Mouse (Mus musculus): ENCODE measurements around the gene Hsd17b12. TPM values are rescaled to one million over a fixed set of nuclear protein-coding genes. Genes with fewer than 3 reads are reported as not detected.

Gene Hsd17b12
- total RNA-seq (2021), result 10 to 100 TPM; 66.8 to 68.4 TPM

GRCm38 (mm10) chr2:94157592-94158519 is at the start of gene Hsd17b12:
Gene Hsd17b12, minus strand, starts transcription at chr2:94157964.
- intact Hi-C loops (cut with DNase I), result no loop called here
- peak; percentile 100 for DNase-seq

- no peak for DNase-seq
- intact Hi-C loops (cut with DNase I), result no loop called here
Observed at GRCm38 (mm10) chr2:94184906-94185305, 27.1 kb upstream of the Hsd17b12 start.

GRCm38 (mm10) chr2:94184142-94184541 is 26.4 kb upstream of the Hsd17b12 start:
- intact Hi-C loops (cut with DNase I), result no loop called here
- no peak for DNase-seq

- intact Hi-C loops (cut with DNase I), result no loop called here
Observed at GRCm38 (mm10) chr2:94179030-94179407, 21.3 kb upstream of the Hsd17b12 start.

GRCm38 (mm10) chr2:94178321-94179029 is 20.7 kb upstream of the Hsd17b12 start:
- peak; percentile 87 for DNase-seq
- intact Hi-C loops (cut with DNase I), result no loop called here

More at GRCm38 (mm10) chr2:94179030-94179407, 21.3 kb upstream of the Hsd17b12 start:
- no peak for DNase-seq

GRCm38 (mm10) chr2:94177294-94177693 is 19.5 kb upstream of the Hsd17b12 start:
- intact Hi-C loops (cut with DNase I), result no loop called here
- DNase-seq, result no peak

- intact Hi-C loops (cut with DNase I), result no loop called here
- DNase-seq, result no peak
Observed at GRCm38 (mm10) chr2:94176381-94176780, 18.6 kb upstream of the Hsd17b12 start.

GRCm38 (mm10) chr2:94173549-94173948 is 15.8 kb upstream of the Hsd17b12 start:
- intact Hi-C loops (cut with DNase I), result loop anchor here (5.0 kb wide), 1 partner anchor 34 kb away; no protein-coding TSS in a partner anchor
- no peak for DNase-seq

GRCm38 (mm10) chr2:94163207-94163606 is 5.4 kb upstream of the Hsd17b12 start:
- intact Hi-C loops (cut with DNase I), result no loop called here
- no peak for DNase-seq

GRCm38 (mm10) chr2:94162141-94162540 is 4.4 kb upstream of the Hsd17b12 start:
- intact Hi-C loops (cut with DNase I), result no loop called here
- DNase-seq, result no peak

- intact Hi-C loops (cut with DNase I), result no loop called here
- DNase-seq, result no peak
Observed at GRCm38 (mm10) chr2:94158520-94158884, 738 bp upstream of the Hsd17b12 start.

- no peak for DNase-seq
- intact Hi-C loops (cut with DNase I), result no loop called here
Observed at GRCm38 (mm10) chr2:94157051-94157450, 713 bp downstream of the Hsd17b12 start.

- intact Hi-C loops (cut with DNase I), result no loop called here
- DNase-seq, result no peak
Observed at GRCm38 (mm10) chr2:94145146-94145542, 12.6 kb downstream of the Hsd17b12 start.

GRCm38 (mm10) chr2:94144520-94145145 is 13.1 kb downstream of the Hsd17b12 start:
- no peak for DNase-seq
- intact Hi-C loops (cut with DNase I), result no loop called here

- intact Hi-C loops (cut with DNase I), result no loop called here
- DNase-seq, result no peak
Observed at GRCm38 (mm10) chr2:94141293-94141692, 16.5 kb downstream of the Hsd17b12 start.

GRCm38 (mm10) chr2:94138469-94139390 is 19.0 kb downstream of the Hsd17b12 start:
- intact Hi-C loops (cut with DNase I), result no loop called here
- DNase-seq, result no peak

GRCm38 (mm10) chr2:94136837-94137236 is 20.9 kb downstream of the Hsd17b12 start:
- intact Hi-C loops (cut with DNase I), result no loop called here
- no peak for DNase-seq

GRCm38 (mm10) chr2:94128496-94128895 is 29.3 kb downstream of the Hsd17b12 start:
- intact Hi-C loops (cut with DNase I), result no loop called here
- DNase-seq, result no peak

GRCm38 (mm10) chr2:94122182-94123041 is 35.4 kb downstream of the Hsd17b12 start:
- intact Hi-C loops (cut with DNase I), result no loop called here
- DNase-seq, result peak; percentile 5

Data from left cerebral cortex, postnatal 4 days (tissue).